Mouse (Mus musculus) right cerebral cortex, postnatal 4 days (tissue): ENCODE measurements around the gene Dgcr2.

Source experiments
- DNase-seq: peaks from one replicate; pipeline ENCODE4 v3.0.0-alpha.2; 2022

Dgcr2 gene

GRCm38 (mm10) chr16:17843701-17844365, 54.5 kb downstream of the Dgcr2 start:
- no peak for DNase-seq

DNA sequence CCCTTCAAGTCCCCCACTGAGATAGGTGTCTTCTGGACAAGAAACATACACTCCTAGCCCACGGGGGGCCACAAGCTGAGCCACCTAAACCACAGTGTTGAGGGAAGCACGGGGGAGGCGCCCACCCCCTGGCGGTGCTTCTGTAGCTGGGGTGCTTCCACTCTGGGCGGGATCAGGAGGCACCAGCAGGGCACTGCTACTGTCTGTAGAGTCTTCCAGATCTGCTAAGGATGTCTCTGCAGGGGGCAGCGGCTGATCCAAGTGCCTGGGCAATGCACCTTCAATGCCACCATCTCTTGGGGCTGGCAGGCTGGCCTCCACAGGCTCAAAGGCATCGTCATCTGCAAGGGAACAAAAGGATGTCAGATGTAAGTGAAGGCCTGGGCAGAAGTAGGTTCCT, 55.9 kb downstream of the Dgcr2 start:
- DNase-seq: no peak

GRCm38 (mm10) chr16:17839976-17840375, 58.4 kb downstream of the Dgcr2 start:
- no peak for DNase-seq

DNA sequence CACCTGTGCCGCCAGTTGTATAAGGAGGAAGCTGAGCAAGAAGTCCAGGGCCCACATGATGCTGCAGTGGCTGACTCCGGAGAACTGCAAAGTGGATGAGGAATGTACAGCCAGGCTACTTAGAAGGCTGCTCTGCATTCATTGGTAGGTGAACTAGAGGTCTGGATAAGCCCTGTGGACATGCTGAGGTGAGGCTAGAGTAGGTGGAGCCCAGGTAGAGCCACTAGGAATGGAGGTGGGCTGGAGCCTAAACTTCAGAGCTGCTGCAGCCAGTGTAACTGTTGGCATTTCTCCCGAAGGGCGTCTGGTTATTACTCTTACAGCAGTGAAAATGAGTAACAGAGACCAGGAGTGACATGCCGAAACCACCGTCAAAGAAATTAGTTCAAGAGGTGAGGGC, 60.3 kb downstream of the Dgcr2 start, which contains the start of gene Car15:
Car15 (minus strand) TSS at position 314 of the 400 bp plus-strand sequence.
- DNase-seq: no peak

DNA sequence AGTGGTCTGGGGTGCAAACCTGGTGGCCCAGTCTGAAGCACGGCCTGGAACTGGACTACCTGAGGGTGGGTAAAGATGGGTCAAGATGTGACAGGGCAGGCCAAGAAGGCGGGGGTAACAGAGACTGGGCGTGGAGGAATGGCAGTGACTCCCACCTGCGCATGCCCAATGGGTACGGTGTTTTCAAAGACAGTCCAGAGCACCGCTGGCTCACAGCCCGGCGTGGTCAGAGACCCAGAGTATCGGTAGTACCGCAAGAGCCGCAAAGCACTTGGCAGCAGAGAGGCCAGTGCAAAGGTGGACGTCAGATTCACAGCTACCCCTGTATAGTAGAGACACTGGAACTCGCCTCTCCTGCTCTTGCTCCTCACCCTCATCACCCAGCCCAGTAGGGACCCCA, 62.9 kb downstream of the Dgcr2 start:
- no peak for DNase-seq

- DNase-seq: no peak
These were observed 63.8 kb downstream of the Dgcr2 start for GRCm38 (mm10) chr16:17834543-17834942.

- DNase-seq: peak; percentile 60
These were observed 64.5 kb downstream of the Dgcr2 start for GRCm38 (mm10) chr16:17833681-17834399.

GRCm38 (mm10) chr16:17833321-17833680, 65.1 kb downstream of the Dgcr2 start:
- DNase-seq: peak; percentile 63

DNA sequence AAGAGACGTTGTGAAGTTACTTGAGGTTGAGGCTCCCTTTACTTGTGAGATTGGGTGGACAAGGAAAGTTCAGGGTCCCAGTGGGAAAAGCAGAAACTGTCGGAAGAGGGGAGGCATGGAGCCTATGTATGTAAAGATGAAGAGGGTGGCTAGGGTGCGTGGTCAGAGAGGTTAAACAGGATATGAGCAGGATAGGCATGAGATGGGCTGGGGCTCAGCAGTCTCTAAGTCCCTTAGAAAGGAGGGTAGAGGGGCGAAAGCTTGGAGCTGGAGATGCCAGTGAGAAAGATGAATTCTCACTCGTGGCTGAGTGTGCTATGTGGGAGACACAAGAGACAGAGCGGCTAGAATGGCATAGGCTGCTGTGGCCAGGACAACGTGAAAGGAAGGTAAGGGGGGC, 65.5 kb downstream of the Dgcr2 start, which contains the start of gene B830017H08Rik:
B830017H08Rik (plus strand) TSS at position 301 of the 400 bp plus-strand sequence.
- DNase-seq: no peak

GRCm38 (mm10) chr16:17831781-17832180, 66.6 kb downstream of the Dgcr2 start:
- DNase-seq: no peak

DNA sequence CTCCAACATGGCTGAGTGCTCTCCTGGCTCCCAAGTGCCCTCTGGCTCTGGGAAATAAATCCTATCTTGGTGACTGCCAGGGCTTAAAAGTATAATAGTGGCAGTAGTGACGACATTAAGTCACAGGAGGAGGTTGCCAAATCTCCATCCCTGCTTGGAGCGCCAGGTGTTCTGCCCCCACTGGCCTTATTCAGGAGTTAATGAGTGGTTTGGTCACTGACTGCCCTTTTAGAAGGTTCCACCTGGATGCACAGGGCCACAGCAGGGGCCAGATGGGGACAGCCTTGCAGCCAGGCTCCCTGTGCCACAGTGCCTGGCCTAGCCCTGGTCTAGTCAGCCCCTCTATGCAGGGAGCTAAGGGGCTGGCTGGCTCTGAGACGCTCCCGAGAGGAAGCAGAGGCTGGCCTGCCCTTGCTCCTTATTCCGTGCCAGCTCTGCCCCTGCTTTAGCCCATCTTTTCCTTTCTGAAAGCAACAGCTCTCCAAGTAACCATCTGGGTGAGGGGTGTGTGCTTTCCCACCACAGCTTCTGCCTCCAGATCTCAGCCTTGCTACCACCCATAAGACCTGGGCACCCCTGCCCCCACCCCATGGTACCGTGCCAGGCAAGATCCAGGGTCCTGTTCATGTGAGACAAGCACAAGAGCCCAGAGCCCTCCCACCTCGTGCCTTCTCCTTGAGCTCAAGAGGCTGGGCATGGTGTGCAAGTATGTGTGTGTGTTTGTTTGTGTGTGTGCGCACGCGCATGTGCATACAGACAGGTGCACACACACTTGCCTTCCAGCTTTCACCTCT, 67.8 kb downstream of the Dgcr2 start:
- no peak for DNase-seq

- no peak for DNase-seq
These were observed 69.5 kb downstream of the Dgcr2 start for GRCm38 (mm10) chr16:17828867-17829266.

DNA sequence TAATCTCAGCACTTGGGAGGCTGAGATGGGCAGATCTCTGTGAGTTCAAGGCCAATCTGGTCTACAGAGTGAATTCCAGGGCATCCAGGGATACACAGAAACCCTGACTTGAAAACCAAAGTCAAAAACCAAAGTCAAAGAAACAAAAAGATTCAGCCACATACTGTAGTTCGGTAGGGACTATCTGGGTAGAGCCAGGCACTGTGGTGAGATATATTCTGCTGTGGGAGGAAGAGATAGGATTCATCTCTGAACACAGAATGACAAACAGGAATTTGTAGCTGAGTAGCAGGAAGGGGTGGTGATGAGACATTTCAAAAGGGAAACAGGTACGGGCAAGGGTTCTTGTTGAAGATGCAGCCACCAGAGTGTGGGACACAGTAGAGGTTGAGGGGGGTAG, 70.1 kb downstream of the Dgcr2 start:
- DNase-seq: no peak

- no peak for DNase-seq
These were observed 71.9 kb downstream of the Dgcr2 start for GRCm38 (mm10) chr16:17826500-17826899.

DNA sequence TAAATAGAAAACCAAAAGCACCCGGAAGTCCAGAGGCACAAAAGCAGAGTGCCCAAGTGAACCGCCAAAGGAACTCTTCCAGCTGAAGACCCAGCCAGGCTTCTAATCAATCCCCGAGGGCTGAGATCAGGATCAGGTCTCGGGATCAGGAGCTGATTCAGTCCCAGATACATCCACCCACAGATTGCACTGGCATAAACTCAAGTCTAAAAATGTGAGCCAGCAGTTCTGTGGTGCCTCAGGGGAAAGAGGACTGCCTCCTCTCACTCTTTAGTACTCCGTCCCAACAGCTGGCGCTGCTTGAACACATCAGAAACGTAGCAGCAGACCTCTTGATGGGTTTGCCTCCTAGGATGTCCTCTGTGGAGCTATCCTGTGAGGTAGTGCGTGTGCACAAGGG, 81.8 kb downstream of the Dgcr2 start:
- no peak for DNase-seq

GRCm38 (mm10) chr16:17815411-17816402, 82.7 kb downstream of the Dgcr2 start:
- peak; percentile 71 for DNase-seq

- DNase-seq: no peak
These were observed 85.2 kb downstream of the Dgcr2 start for GRCm38 (mm10) chr16:17813173-17813572.

DNA sequence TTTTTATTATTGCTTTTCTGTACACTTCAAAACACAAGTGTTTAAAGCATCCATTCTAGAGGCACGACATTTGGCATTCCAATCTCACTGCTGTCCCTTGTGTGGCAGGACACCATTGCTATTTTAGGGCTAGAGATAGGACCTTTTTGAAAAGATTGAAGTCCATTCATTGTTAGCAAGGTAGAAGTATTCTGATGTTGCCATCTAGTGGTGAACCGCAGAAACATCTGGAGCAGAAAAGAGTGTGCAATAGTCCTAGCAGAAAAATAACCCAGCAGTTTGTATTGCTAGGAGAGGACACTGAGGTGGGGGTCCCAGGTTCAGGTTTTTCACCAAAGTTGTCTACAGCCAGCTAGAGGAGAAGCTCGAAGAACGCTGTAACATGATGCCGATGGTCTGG, 86.2 kb downstream of the Dgcr2 start:
- DNase-seq: no peak

- no peak for DNase-seq
These were observed 88.7 kb downstream of the Dgcr2 start for GRCm38 (mm10) chr16:17809711-17810110.

DNA sequence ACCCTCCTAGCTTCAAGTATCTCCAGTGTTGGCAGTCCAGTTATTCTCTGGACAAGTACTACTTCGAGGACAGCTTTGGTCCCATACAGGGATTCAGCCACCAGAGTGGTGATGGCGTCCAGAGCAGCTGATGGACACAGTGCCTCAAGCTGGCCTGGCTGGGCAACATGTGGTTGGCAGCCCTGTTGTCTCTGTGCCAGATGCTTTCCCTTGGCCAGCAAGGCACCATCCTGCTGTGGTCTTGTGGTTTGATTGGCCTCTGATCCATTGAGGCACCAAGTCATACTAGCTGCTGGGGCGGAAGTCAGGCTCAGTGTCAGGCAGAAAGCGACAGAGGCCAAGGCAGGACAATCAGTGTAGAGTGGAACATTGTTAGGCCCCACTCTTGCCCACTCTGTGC, 89.2 kb downstream of the Dgcr2 start:
- no peak for DNase-seq

DNA sequence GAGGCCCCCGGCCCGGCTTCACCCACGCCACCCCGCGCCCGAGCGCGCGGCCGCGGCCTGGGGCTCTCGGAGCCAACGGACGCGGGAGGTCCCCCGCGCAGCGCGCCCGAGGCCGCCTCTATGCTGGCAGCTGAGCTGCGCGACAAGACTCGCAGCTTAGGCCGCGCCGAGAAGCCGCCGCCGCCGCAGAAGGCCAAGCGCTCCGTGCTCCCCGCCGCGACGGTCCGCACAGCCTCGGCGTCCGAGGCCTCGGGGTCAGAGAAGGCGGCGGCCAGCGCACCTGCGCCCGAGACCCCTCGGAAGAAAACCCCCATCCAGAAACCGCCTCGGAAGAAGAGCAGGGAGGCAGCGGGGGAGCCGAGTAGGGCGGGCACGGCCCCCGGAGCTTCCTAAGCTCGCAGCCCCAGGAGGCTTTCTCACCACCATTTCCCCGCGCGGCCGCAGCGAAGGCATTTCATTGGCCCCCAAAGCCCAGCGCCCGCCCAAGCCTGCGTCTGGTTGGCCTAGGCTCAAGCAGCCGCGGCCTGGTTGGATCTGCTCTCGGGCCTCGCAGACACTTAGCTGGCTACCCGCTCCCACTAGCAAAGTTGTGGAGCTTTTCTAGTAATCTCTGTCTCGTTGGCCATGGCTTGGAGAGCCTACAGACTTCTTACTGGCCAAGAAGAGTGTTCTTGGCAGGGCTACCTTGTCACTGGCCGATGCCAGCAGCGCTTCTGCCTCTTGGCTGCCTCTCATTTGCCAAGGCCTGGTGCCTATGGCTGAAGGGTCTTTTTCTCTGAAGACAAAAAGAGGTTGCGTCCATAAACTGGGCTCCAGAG, 91.0 kb downstream of the Dgcr2 start:
- peak; percentile 91 for DNase-seq
